Mouse (Mus musculus) kidney, embryonic 16.5 days (tissue): ENCODE data around the gene Zbtb38. TPM values are rescaled to one million over a fixed set of nuclear protein-coding genes. Genes with fewer than 3 reads are reported as not detected.

Experiments used
- ATAC-seq: fragments of 200-750 bp; cut with Nextera tagmentation; 2 replicates; pipeline ENCODE4 v1.8.0; 2017; ENCODE audit warnings: moderate TSS enrichment; ENCODE audit not compliant: low FRiP score, low TSS enrichment
- H3K27ac ChIP-seq: fragments of 300-500 bp; sonication (generic); 2 replicates; pipeline ENCODE4 v1.5.1; 2014; ENCODE audit warnings: low read length
- H3K27me3 ChIP-seq: fragments of 300-500 bp; sonication (generic); 2 replicates; pipeline ENCODE4 v1.6.1; 2014; ENCODE audit warnings: low read length, control low read depth, mixed read lengths; ENCODE audit not compliant: insufficient read depth
- H3K36me3 ChIP-seq: fragments of 300-500 bp; sonication (generic); 2 replicates; pipeline ENCODE4 v1.6.1; 2014; ENCODE audit warnings: low read length, control low read depth, mixed read lengths; ENCODE audit not compliant: insufficient read depth
- H3K4me1 ChIP-seq: fragments of 300-500 bp; sonication (generic); 2 replicates; pipeline ENCODE4 v1.6.1; 2014; ENCODE audit warnings: low read length, control low read depth, mixed read lengths; ENCODE audit not compliant: insufficient read depth
- H3K4me2 ChIP-seq: fragments of 300-500 bp; sonication (generic); replicated peaks from 2 replicates; pipeline ENCODE4 v1.6.1; 2014; ENCODE audit warnings: low read depth, low read length
- H3K4me3 ChIP-seq: fragments of 300-500 bp; sonication (generic); 2 replicates; pipeline ENCODE4 v1.5.1; 2014; ENCODE audit warnings: mild to moderate bottlenecking, low read length
- H3K9ac ChIP-seq: fragments of 300-500 bp; sonication (generic); replicated peaks from 2 replicates; pipeline ENCODE4 v1.6.1; 2014; ENCODE audit warnings: low read length
- H3K9me3 ChIP-seq: fragments of 300-500 bp; sonication (generic); 2 replicates; pipeline ENCODE4 v1.6.1; 2016; ENCODE audit warnings: low read length, control low read depth
- WGBS: fragments of 180-500 bp; shearing (Covaris S2); extraction: QIAGEN DNeasy Blood & Tissue Kit; methylation state at CpG from one replicate; pipeline ENCODE4 v1.1.7; 2014; 5-methylcytosine and 5-hydroxymethylcytosine counted together
- polyA plus RNA-seq: library from polyadenylated mRNA; unstranded; fragments of >200 nt; fragmentation: Nextera tagmentation; extraction: Ambion mirVana; gene quantifications from 2 replicates; pipeline ENCODE4 v1.2.1, GENCODE M21; 2015

Gene Zbtb38
- polyA plus RNA-seq, 1 experiment from 2014 or later: 22.1 TPM

DNA sequence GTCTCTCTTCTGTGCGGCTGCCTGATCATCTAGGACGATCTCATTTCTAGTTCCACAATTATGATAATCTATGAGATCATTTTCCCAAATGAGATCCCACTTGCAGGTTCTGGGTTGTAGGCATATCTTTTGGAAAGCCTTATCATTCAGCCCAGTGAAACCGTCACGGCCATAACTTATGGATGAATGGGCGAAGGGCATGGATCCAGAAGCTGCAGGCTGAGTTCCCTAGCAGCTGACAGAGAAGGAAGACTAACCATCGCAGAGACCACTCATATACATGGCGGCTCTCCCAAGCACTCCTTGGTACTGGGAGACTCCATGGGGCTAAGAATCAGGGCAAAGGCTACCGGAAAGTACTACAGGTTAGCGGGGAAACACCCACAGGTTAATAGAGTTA lies 43.7 kb downstream of the Zbtb38 start:
- H3K9ac ChIP-seq: no peak overlapping the region
- peaks cover 7% of the 10 kb centered on the region; the same call in 1 of the 2 replicates for H3K36me3 ChIP-seq
- H3K9me3 ChIP-seq: no peaks in the 10 kb centered on the region
- H3K27me3 ChIP-seq: no peaks in the 10 kb centered on the region
- no peak for ATAC-seq
- H3K27ac ChIP-seq: no peak overlapping the region
- WGBS: 89% methylated on average over 9 of the region's 9 CpGs
- H3K4me3 ChIP-seq: no peak overlapping the region
- no peak overlapping the region for H3K4me2 ChIP-seq
- peaks cover 23% of the 10 kb centered on the region for H3K4me1 ChIP-seq

GRCm38 (mm10) chr9:96707964-96708363 lies 44.7 kb downstream of the Zbtb38 start:
- no peak for ATAC-seq

GRCm38 (mm10) chr9:96705576-96706285 lies 46.9 kb downstream of the Zbtb38 start:
- Histone ChIP-seq H3K27me3 (no peaks in the 10 kb centered on the region), H3K4me3 (no peak overlapping the region), H3K27ac (peak overlapping the region; percentile 95), H3K4me1 (peaks cover 23% of the 10 kb centered on the region), H3K4me2 (peak overlapping the region; percentile 8; the same call in 1 of the 2 replicates), H3K36me3 (0 out of 2 replicates have a peak, but pooled peaks cover 7% of the 10 kb centered on the region), H3K9ac (peak overlapping the region; percentile 55), H3K9me3 (no peaks in the 10 kb centered on the region)
- peak; percentile 99 for ATAC-seq
- WGBS: 17% methylated on average over 11 of the region's 11 CpGs

More at GRCm38 (mm10) chr9:96707964-96708363, 44.7 kb downstream of the Zbtb38 start:
- H3K4me1 ChIP-seq: peaks cover 23% of the 10 kb centered on the region
- H3K27ac ChIP-seq: no peak overlapping the region
- WGBS: 64% methylated on average over 4 of the region's 4 CpGs
- peaks cover 7% of the 10 kb centered on the region; the same call in 1 of the 2 replicates for H3K36me3 ChIP-seq
- no peak overlapping the region for H3K9ac ChIP-seq
- H3K4me2 ChIP-seq: no peak overlapping the region
- H3K4me3 ChIP-seq: no peak overlapping the region
- no peaks in the 10 kb centered on the region for H3K9me3 ChIP-seq
- H3K27me3 ChIP-seq: no peaks in the 10 kb centered on the region

DNA sequence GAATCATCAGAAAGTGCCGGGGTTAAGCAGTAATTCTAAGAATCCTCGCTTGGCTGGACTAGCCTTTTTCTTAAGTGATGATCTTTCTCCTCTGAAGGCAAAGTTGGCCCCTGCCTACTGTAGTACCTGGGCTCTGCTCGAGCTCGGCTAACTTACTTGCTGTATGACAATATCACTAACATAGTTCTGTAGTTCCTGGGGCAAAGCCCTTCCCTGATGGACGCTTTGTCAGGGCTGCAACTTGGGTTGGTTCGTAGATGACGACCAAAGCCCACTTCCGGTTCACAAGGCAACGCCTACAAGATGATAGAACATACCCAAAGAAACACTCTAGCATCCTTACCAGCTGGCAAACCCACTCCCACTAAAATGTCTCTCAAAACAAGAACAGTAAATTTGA lies 47.7 kb downstream of the Zbtb38 start:
- H3K27ac ChIP-seq: peak overlapping the region; percentile 95
- WGBS: 87% methylated on average over 9 of the region's 9 CpGs
- no peak for ATAC-seq

GRCm38 (mm10) chr9:96701891-96702290 lies 50.7 kb downstream of the Zbtb38 start:
- H3K4me2 ChIP-seq: no peak overlapping the region
- WGBS: 87% methylated on average over 10 of the region's 10 CpGs
- H3K9me3 ChIP-seq: peaks cover 9% of the 10 kb centered on the region
- ATAC-seq: no peak
- H3K4me1 ChIP-seq: peaks cover 20% of the 10 kb centered on the region
- no peak overlapping the region for H3K4me3 ChIP-seq
- no peak overlapping the region for H3K27ac ChIP-seq
- H3K9ac ChIP-seq: no peak overlapping the region
- H3K27me3 ChIP-seq: no peaks in the 10 kb centered on the region
- peaks cover 15% of the 10 kb centered on the region for H3K36me3 ChIP-seq

More for the DNA sequence above, 47.7 kb downstream of the Zbtb38 start:
- peaks cover 1% of the 10 kb centered on the region; the same call in 1 of the 2 replicates for H3K9me3 ChIP-seq
- peak overlapping the region; percentile 55 for H3K9ac ChIP-seq
- peaks cover 8% of the 10 kb centered on the region for H3K36me3 ChIP-seq
- H3K27me3 ChIP-seq: no peaks in the 10 kb centered on the region
- no peak overlapping the region for H3K4me3 ChIP-seq
- H3K4me1 ChIP-seq: peaks cover 23% of the 10 kb centered on the region
- H3K4me2 ChIP-seq: no peak overlapping the region

GRCm38 (mm10) chr9:96699276-96700035 lies 53.2 kb downstream of the Zbtb38 start:
- peaks cover 9% of the 10 kb centered on the region for H3K9me3 ChIP-seq
- WGBS: 97% methylated on average over 6 of the region's 6 CpGs

DNA sequence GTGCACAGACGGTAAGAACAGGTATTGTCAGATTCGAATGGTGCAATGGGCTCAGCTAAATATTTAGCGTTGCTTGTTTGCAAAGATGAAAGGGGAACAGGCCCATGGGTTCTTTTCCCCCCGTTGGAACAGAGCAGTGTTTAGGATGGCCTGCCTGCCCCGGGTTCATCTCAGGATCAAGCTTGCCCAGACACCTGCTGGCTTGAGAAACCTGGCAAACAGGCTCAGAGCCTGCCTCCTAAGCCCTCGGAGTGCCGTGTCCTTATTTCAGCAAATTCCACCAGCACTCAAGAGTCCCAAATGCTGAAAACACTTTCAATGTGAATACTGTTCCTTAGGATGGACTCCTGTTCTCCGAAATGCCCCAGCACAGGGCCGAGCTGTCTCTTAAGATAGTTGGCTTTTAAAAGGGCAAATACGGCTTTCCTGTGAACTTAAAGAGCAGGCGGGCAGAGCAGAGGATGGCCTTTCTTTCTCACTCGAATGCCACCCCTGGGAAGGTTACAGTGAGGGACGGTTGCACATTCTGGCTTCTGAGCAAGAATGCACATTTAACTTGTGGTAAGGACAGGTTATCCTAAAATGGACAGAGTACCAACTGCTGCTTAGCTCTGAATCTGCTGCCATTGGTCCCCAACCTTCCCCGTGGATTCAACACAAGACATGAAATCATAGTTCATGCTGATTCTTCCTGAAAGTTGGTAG lies 55.7 kb downstream of the Zbtb38 start:
- WGBS: 90% methylated on average over 14 of the region's 14 CpGs
- Histone ChIP-seq H3K9ac (no peak overlapping the region), H3K36me3 (peaks cover 9% of the 10 kb centered on the region), H3K4me1 (no peaks in the 10 kb centered on the region), H3K4me2 (no peak overlapping the region), H3K4me3 (no peak overlapping the region), H3K9me3 (peaks cover 9% of the 10 kb centered on the region), H3K27me3 (no peaks in the 10 kb centered on the region), H3K27ac (no peak overlapping the region)
- ATAC-seq: no peak

More at GRCm38 (mm10) chr9:96699276-96700035, 53.2 kb downstream of the Zbtb38 start:
- Histone ChIP-seq H3K27ac (no peak overlapping the region), H3K36me3 (peaks cover 15% of the 10 kb centered on the region), H3K4me3 (no peak overlapping the region), H3K4me2 (no peak overlapping the region), H3K9ac (no peak overlapping the region), H3K27me3 (no peaks in the 10 kb centered on the region), H3K4me1 (no peaks in the 10 kb centered on the region)
- ATAC-seq: no peak

DNA sequence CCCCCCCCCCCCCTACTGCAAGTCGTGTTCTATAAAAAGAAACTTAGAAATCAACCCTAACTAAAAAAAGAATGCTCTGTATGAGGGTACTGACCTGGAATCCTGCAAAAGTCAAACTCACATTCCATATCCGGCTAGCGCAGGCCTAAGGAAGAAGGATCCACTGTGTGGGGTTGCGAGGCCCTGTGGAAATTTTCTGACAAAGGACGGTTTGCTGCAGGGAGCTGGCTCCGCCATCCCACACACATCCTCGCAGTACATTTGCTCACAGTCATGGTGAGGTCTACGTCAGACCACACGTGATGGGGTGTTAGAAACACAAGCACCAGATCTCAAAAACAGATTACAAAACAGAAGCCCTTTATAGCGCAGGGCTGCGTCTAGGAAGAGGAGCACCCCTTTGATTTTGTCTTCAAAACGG lies 56.5 kb downstream of the Zbtb38 start:
- Histone ChIP-seq H3K36me3 (peaks cover 9% of the 10 kb centered on the region), H3K27ac (peak overlapping the region; percentile 52), H3K4me2 (no peak overlapping the region), H3K9me3 (peaks cover 9% of the 10 kb centered on the region), H3K4me3 (no peak overlapping the region), H3K27me3 (no peaks in the 10 kb centered on the region), H3K4me1 (no peaks in the 10 kb centered on the region), H3K9ac (no peak overlapping the region)
- 68% methylated on average over 12 of the region's 12 CpGs for WGBS
- peak; percentile 65; the same call in 1 of the 2 replicates for ATAC-seq

DNA sequence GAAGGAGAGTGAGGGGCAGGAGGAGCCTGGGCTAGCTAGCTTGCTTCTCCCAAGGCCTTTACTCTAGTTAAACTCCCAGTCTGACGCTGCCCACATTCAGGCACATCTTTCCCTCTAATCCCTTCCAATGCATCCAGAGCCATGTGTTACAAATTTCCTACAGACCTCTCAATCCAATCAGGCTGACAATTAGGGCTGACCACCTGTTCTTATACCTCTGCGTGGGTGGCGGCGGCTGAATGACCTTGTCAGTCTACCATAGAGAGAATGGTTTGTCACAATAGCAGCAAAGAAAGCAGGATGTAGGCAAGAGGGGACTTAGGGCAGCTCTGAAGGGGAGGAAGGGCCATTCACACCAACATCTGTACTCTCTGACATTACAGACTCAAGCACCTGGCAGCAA lies 62.2 kb downstream of the Zbtb38 start:
- Histone ChIP-seq H3K9ac (no peak overlapping the region), H3K27ac (no peak overlapping the region), H3K4me2 (no peak overlapping the region), H3K4me1 (peaks cover 4% of the 10 kb centered on the region; the same call in 1 of the 2 replicates), H3K27me3 (no peaks in the 10 kb centered on the region), H3K4me3 (no peak overlapping the region), H3K36me3 (peaks cover 32% of the 10 kb centered on the region), H3K9me3 (no peaks in the 10 kb centered on the region)
- 56% methylated on average over 4 of the region's 4 CpGs for WGBS
- peak; percentile 57; the same call in 1 of the 2 replicates for ATAC-seq
